Mouse (Mus musculus) G1E (cell line): ENCODE results near the gene 2010111I01Rik.

ENCODE experiments used
- CTCF ChIP-seq: IDR thresholded peaks from 2 replicates; pipeline ENCODE4 v1.5.1; 2012; ENCODE audit warnings: low read depth, low read length, inconsistent platforms, mixed read lengths
- GATA1 ChIP-seq: IDR thresholded peaks from 2 replicates; pipeline ENCODE4 v1.6.1; 2012; ENCODE audit warnings: borderline replicate concordance, low read length, inconsistent platforms, mixed read lengths
- GATA2 ChIP-seq: IDR thresholded peaks from 2 replicates; pipeline ENCODE4 v1.6.1; 2012; ENCODE audit warnings: low read depth, low read length, inconsistent platforms, borderline replicate concordance
- POLR2AphosphoS5 ChIP-seq: IDR thresholded peaks from 2 replicates; pipeline ENCODE4 v1.6.1; 2012; ENCODE audit warnings: low read depth, low read length, inconsistent platforms; ENCODE audit not compliant: insufficient replicate concordance
- TAL1 ChIP-seq: conservative IDR thresholded peaks from 2 replicates; pipeline ENCODE4 v1.6.1; 2012; ENCODE audit warnings: low read depth, low read length, inconsistent platforms, mixed read lengths

GRCm38 (mm10) chr13:63253147-63253546 lies 288.5 kb downstream of the 2010111I01Rik start:
- no peak for TF ChIP-seq CTCF
- no peak for TF ChIP-seq GATA1
- no peak for TF ChIP-seq TAL1
- no peak for TF ChIP-seq POLR2AphosphoS5
- no peak for TF ChIP-seq GATA2
